Mouse (Mus musculus) kidney, postnatal 0 days (tissue): ENCODE results near the gene Mettl7a1. TPM values are rescaled to one million over a fixed set of nuclear protein-coding genes. Genes with fewer than 3 reads are reported as not detected.
"Not testable (repeated sequence)": the region's sequence is repeated elsewhere in the genome, so short reads cannot be mapped to it uniquely, and the experiment has no call there.

Experiments
- ATAC-seq: fragments of 200-750 bp; cut with Nextera tagmentation; replicated peaks from 2 replicates; pipeline ENCODE4 v1.8.0; 2017; ENCODE audit warnings: low read depth, moderate number of reproducible peaks, moderate TSS enrichment, moderate library complexity; ENCODE audit not compliant: low FRiP score
- DNase-seq: peaks from one replicate; pipeline ENCODE4 v3.0.0-alpha.2; 2016; ENCODE audit warnings: low spot score
- H3K27ac ChIP-seq: fragments of 300-500 bp; sonication (generic); 2 replicates; pipeline ENCODE4 v1.5.1; 2014; ENCODE audit warnings: mild to moderate bottlenecking
- H3K27me3 ChIP-seq: fragments of 300-500 bp; sonication (generic); 2 replicates; pipeline ENCODE4 v1.6.1; 2014; ENCODE audit warnings: low read length, mixed read lengths; ENCODE audit not compliant: insufficient read depth
- H3K36me3 ChIP-seq: fragments of 300-500 bp; sonication (generic); 2 replicates; pipeline ENCODE4 v1.6.1; 2014; ENCODE audit warnings: low read length, mixed read lengths; ENCODE audit not compliant: insufficient read depth
- H3K4me1 ChIP-seq: fragments of 300-500 bp; sonication (generic); replicated peaks from 2 replicates; pipeline ENCODE4 v1.6.1; 2014; ENCODE audit warnings: antibody characterized with exemption, low read length, mixed read lengths; ENCODE audit not compliant: insufficient read depth
- H3K4me2 ChIP-seq: fragments of 300-500 bp; sonication (generic); 2 replicates; pipeline ENCODE4 v1.6.1; 2014; ENCODE audit warnings: mild to moderate bottlenecking, low read length, moderate library complexity, mixed read lengths
- H3K4me3 ChIP-seq: fragments of 300-500 bp; sonication (generic); replicated peaks from 2 replicates; pipeline ENCODE4 v1.5.1; 2014; ENCODE audit warnings: low read depth, low read length
- H3K9ac ChIP-seq: fragments of 300-500 bp; sonication (generic); 2 replicates; pipeline ENCODE4 v1.6.1; 2014; ENCODE audit warnings: low read depth, low read length
- H3K9me3 ChIP-seq: fragments of 300-500 bp; sonication (generic); replicated peaks from 2 replicates; pipeline ENCODE4 v1.6.1; 2016; ENCODE audit warnings: low read length, inconsistent platforms, mixed read lengths
- CTCF ChIP-seq: IDR thresholded peaks from 2 replicates; pipeline ENCODE4 v1.5.1; 2016; ENCODE audit warnings: antibody characterized with exemption, low read depth, mild to moderate bottlenecking, moderate library complexity
- WGBS: fragments of 180-500 bp; shearing (Covaris S2); extraction: QIAGEN DNeasy Blood & Tissue Kit; methylation state at CpG from one replicate; pipeline ENCODE4 v1.1.7; 2014; 5-methylcytosine and 5-hydroxymethylcytosine counted together
- polyA plus RNA-seq: library from polyadenylated mRNA; unstranded; fragments of >200 nt; fragmentation: Nextera tagmentation; extraction: Ambion mirVana; gene quantifications from 2 replicates; pipeline ENCODE4 v1.2.1, GENCODE M21; 2015

Gene Mettl7a1
- polyA plus RNA-seq, 1 experiment from 2014 or later, result 14.3 TPM

- not testable (repeated sequence) for ATAC-seq
Observed at GRCm38 (mm10) chr15:100332077-100332961, 28.4 kb downstream of the Mettl7a1 start.

GRCm38 (mm10) chr15:100334629-100335028, 30.7 kb downstream of the Mettl7a1 start, which contains the start of gene Mettl7a3:
Gene Mettl7a3, plus strand, starts transcription at chr15:100334929.
- Histone ChIP-seq H3K4me1 (no peaks in the 10 kb centered on the region), H3K9me3 (no peaks in the 10 kb centered on the region), H3K36me3 (no peaks in the 10 kb centered on the region), H3K4me2 (no peak within 1 kb of the TSS), H3K4me3 (no peak within 1 kb of the TSS), H3K9ac (no peak within 1 kb of the TSS), H3K27me3 (no peaks in the 10 kb centered on the region), H3K27ac (no peak within 1 kb of the TSS)
- WGBS, result 83% methylated on average over 10 of the region's 10 CpGs
- ATAC-seq, result no peak
- DNase-seq, result no peak
- no peak for TF ChIP-seq CTCF

More at GRCm38 (mm10) chr15:100332077-100332961, 28.4 kb downstream of the Mettl7a1 start:
- not testable (repeated sequence) for H3K4me3 ChIP-seq, H3K9ac ChIP-seq, H3K27me3 ChIP-seq, H3K4me1 ChIP-seq, DNase-seq, H3K27ac ChIP-seq, H3K9me3 ChIP-seq, H3K4me2 ChIP-seq, H3K36me3 ChIP-seq
- 29% methylated on average over 2 of the region's 10 CpGs for WGBS
- peak; percentile 33; the same call in 1 of the 2 replicates for TF ChIP-seq CTCF

- not testable (repeated sequence) for H3K9me3 ChIP-seq, H3K27me3 ChIP-seq, H3K36me3 ChIP-seq, H3K4me1 ChIP-seq, DNase-seq, H3K9ac ChIP-seq, H3K4me2 ChIP-seq, H3K27ac ChIP-seq, H3K4me3 ChIP-seq
- ATAC-seq, result 0 out of 2 replicates have a peak, but pooled peaks have one; percentile 36
Observed at GRCm38 (mm10) chr15:100337328-100337727, 33.4 kb downstream of the Mettl7a1 start.

- not testable (repeated sequence) for H3K27ac ChIP-seq, H3K4me3 ChIP-seq, H3K4me2 ChIP-seq, H3K4me1 ChIP-seq, H3K9ac ChIP-seq, H3K27me3 ChIP-seq, H3K36me3 ChIP-seq, H3K9me3 ChIP-seq
- ATAC-seq (0 out of 2 replicates have a peak, but pooled peaks have one; percentile 25), DNase-seq (peak; percentile 66)
- peak; percentile 64 for TF ChIP-seq CTCF
- 18% methylated on average over 10 of the region's 10 CpGs for WGBS
Observed at GRCm38 (mm10) chr15:100337847-100338246, 33.9 kb downstream of the Mettl7a1 start.

GRCm38 (mm10) chr15:100341314-100341980, 37.5 kb downstream of the Mettl7a1 start:
- H3K4me1 ChIP-seq, H3K4me3 ChIP-seq, ATAC-seq, H3K27ac ChIP-seq, H3K9me3 ChIP-seq, H3K36me3 ChIP-seq, H3K27me3 ChIP-seq, H3K4me2 ChIP-seq, H3K9ac ChIP-seq: not testable (repeated sequence)
- DNase-seq, result peak; percentile 31
- 44% methylated on average over 4 of the region's 5 CpGs for WGBS

- H3K27me3 ChIP-seq, result no peaks in the 10 kb centered on the region
- H3K9me3 ChIP-seq, result no peaks in the 10 kb centered on the region
- H3K4me2 ChIP-seq, result no peak overlapping the region
- DNase-seq, result no peak
- H3K4me1 ChIP-seq, result no peaks in the 10 kb centered on the region
- no peak overlapping the region for H3K9ac ChIP-seq
- ATAC-seq, result no peak
- TF ChIP-seq CTCF, result no peak
- H3K27ac ChIP-seq, result no peak overlapping the region
- no peak overlapping the region for H3K4me3 ChIP-seq
- no peaks in the 10 kb centered on the region for H3K36me3 ChIP-seq
Observed at GRCm38 (mm10) chr15:100345484-100345883, 41.5 kb downstream of the Mettl7a1 start.
